In the genomic region with DNA sequence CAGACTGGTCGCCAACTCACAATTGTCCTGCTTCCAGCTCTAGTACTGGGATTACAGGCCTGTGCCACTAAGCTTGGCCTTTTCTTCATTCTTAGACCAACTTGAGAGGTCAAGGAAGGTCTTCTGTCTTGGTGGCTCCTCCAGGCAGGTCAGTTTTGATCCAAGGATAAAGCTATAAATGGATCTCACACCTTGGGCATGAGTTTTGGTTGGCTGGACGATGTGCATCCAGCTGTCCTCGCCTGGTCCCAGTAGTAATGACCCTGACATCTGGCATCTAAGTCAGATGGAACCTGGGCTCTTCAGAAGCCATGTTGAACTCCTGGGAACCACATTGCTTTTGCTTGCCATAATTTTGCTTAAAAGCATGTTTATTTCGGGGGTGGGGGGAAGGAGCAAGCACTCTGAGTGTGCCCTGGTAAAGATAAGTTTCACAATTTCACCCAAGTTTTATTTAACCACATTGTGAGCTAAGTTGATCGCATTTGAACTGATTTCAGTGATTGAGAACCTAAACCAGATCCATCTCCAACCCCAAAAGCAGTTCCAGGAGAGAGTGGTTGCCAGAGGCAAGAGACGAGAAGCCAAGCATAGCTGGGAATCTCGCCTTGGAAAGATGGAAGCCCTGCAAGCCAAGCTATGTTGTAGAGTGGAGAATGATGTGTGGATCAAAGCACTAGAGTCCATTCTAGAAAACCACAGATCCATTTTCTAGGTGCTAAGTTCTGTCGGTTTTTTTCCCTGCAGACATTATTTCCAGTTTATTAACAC, we compare ENCODE assay signal across 15 mouse cellular contexts.
"Had no signal": no experiment of that assay in that cellular context is flagged by ENCODE, and none has a peak within 500 bp of the region (broad histone marks: within the 10 kb centered on the region; RNA-seq: fewer than 3 reads in every experiment).

No protein-coding gene starts in this region.

- H3K4me3 ChIP-seq: layer of hippocampus, adult 2 months; liver, embryonic 15.5 days; midbrain, embryonic 10.5 days; midbrain, embryonic 15.5 days; neural tube, embryonic 13.5 days had no signal

- H3K4me1 ChIP-seq: liver, embryonic 15.5 days had no signal

- ATAC-seq: lung, postnatal 0 days; midbrain, embryonic 15.5 days had no signal

- H3K27ac ChIP-seq: layer of hippocampus, adult 2 months; liver, embryonic 15.5 days; midbrain, embryonic 10.5 days; midbrain, embryonic 15.5 days; neural tube, embryonic 13.5 days; stomach, postnatal 0 days had no signal

- DNase-seq: kidney, postnatal 10 days; kidney, postnatal 4 days; left cerebral cortex, postnatal 4 days; lung, adult 2 months; lung, postnatal 36 days; right cerebral cortex, postnatal 25 days; thymus, postnatal 4 days had no signal

- H3K4me2 ChIP-seq: liver, embryonic 11.5 days; liver, embryonic 15.5 days; midbrain, embryonic 15.5 days; neural tube, embryonic 13.5 days had no signal

- H3K27me3 ChIP-seq: liver, embryonic 15.5 days; midbrain, embryonic 15.5 days; neural tube, embryonic 13.5 days had no signal

- H3K9ac ChIP-seq: liver, embryonic 15.5 days; midbrain, embryonic 15.5 days; neural tube, embryonic 13.5 days had no signal

- H3K36me3 ChIP-seq: liver, embryonic 15.5 days; midbrain, embryonic 10.5 days; midbrain, embryonic 15.5 days; neural tube, embryonic 13.5 days had no signal

- H3K9me3 ChIP-seq: liver, embryonic 15.5 days; midbrain, embryonic 10.5 days; midbrain, embryonic 15.5 days; neural tube, embryonic 13.5 days had no signal
